Mouse (Mus musculus): Measurements from ENCODE around the gene Adamts13. TPM values are rescaled to one million over a fixed set of nuclear protein-coding genes. Genes with fewer than 3 reads are reported as not detected.

The Adamts13 gene
- total and polyA plus RNA-seq, 3 experiments = 19.7 to 130 TPM; not detected in 1

GRCm38 (mm10) chr2:27044166-27044565 is 71.0 kb downstream of the Adamts13 start:
- Histone ChIP-seq H3K79me2 (ENCODE audit: control insufficient read depth, insufficient read depth, low read length, poor library complexity) (no peaks in the 10 kb centered on the region), H3K9me3 (replicated peaks; ENCODE audit: insufficient read depth, low read length) (no peaks in the 10 kb centered on the region), H3K9ac (ENCODE audit: control insufficient read depth, low read depth, low read length, poor library complexity, severe bottlenecking) (no peak overlapping the region), H3K4me1 (ENCODE audit: control insufficient read depth in 1 of 2, insufficient read depth in 2 of 2, low read length in 2 of 2) (no peaks in the 10 kb centered on the region), H3K27ac (ENCODE audit: control insufficient read depth, low read depth, low read length) (no peak overlapping the region), H3K27me3 (ENCODE audit: control insufficient read depth in 1 of 2, insufficient read depth in 2 of 2, low read length in 2 of 2) (peaks cover 8 to 19% of the 10 kb centered on the region in 2 experiments), H3K4me3 (ENCODE audit: control insufficient read depth in 1 of 2, insufficient read depth in 1 of 2, low read depth in 2 of 2, low read length in 2 of 2) (no peak overlapping the region), H3K36me3 (ENCODE audit: control insufficient read depth in 1 of 2, insufficient read depth in 2 of 2, low read length in 2 of 2) (no peaks in the 10 kb centered on the region)
- no peak for DNase-seq (ENCODE audit: low read depth, low spot score)
- TF ChIP-seq ZNF384 (IDR thresholded peaks at IDR 0.05; ENCODE audit: low read depth, low read length) = no peak
- no peak for TF ChIP-seq RAD21 (IDR thresholded peaks at IDR 0.05; ENCODE audit: low read depth, low read length)
- no peak for TF ChIP-seq ETS1 (IDR thresholded peaks at IDR 0.05; ENCODE audit: low read depth, low read length)
- TF ChIP-seq ZKSCAN1 (IDR thresholded peaks at IDR 0.05; ENCODE audit: low read depth, low read length) = no peak
- TF ChIP-seq JUND (IDR thresholded peaks at IDR 0.05; ENCODE audit: low read depth, low read length) = no peak
- no peak for TF ChIP-seq EP300 (IDR thresholded peaks at IDR 0.05; ENCODE audit: low read depth in 1 of 2, low read length in 2 of 2)
- TF ChIP-seq MXI1 (IDR thresholded peaks at IDR 0.05; ENCODE audit: low read depth, low read length) = no peak
- TF ChIP-seq SMC3 (IDR thresholded peaks at IDR 0.05; ENCODE audit: low read depth, low read length) = no peak
- TF ChIP-seq USF2 (IDR thresholded peaks at IDR 0.05; ENCODE audit: borderline replicate concordance in 1 of 2, insufficient read depth in 1 of 2, low read depth in 1 of 2, low read length in 2 of 2) = no peak
- no peak for TF ChIP-seq TAL1 (IDR thresholded peaks at IDR 0.05; ENCODE audit: low read length)
- TF ChIP-seq CHD2 (IDR thresholded peaks at IDR 0.05; ENCODE audit: low read length) = no peak

- H3K36me3 ChIP-seq (ENCODE audit: control insufficient read depth in 1 of 2, insufficient read depth in 2 of 2, low read length in 2 of 2) = no peaks in the 10 kb centered on the region
- no peaks in the 10 kb centered on the region for H3K79me2 ChIP-seq (ENCODE audit: control insufficient read depth, insufficient read depth, low read length, poor library complexity)
- no peak for DNase-seq (ENCODE audit: low read depth, low spot score)
- no peaks in the 10 kb centered on the region for H3K9me3 ChIP-seq (replicated peaks; ENCODE audit: insufficient read depth, low read length)
- H3K4me1 ChIP-seq (ENCODE audit: control insufficient read depth in 1 of 2, insufficient read depth in 2 of 2, low read length in 2 of 2) = no peaks in the 10 kb centered on the region
- H3K9ac ChIP-seq (ENCODE audit: control insufficient read depth, low read depth, low read length, poor library complexity, severe bottlenecking) = no peak overlapping the region
- peaks cover 9 to 21% of the 10 kb centered on the region in 2 experiments for H3K27me3 ChIP-seq (ENCODE audit: control insufficient read depth in 1 of 2, insufficient read depth in 2 of 2, low read length in 2 of 2)
- TF ChIP-seq TAL1 (IDR thresholded peaks at IDR 0.05; ENCODE audit: low read length) = no peak
- no peak for TF ChIP-seq NELFE (IDR thresholded peaks at IDR 0.05; ENCODE audit: low read depth, low read length)
- no peak for TF ChIP-seq BHLHE40 (IDR thresholded peaks at IDR 0.05; ENCODE audit: borderline replicate concordance, low read depth, low read length)
- no peak for TF ChIP-seq ZC3H11A (IDR thresholded peaks at IDR 0.05; ENCODE audit: low read depth, low read length)
- no peak for TF ChIP-seq HCFC1 (IDR thresholded peaks at IDR 0.05; ENCODE audit: low read depth, low read length)
- no peak for TF ChIP-seq ZMIZ1 (IDR thresholded peaks at IDR 0.05; ENCODE audit: low read depth, low read length)
- no peak for TF ChIP-seq CTCF (IDR thresholded peaks at IDR 0.05 in 2 of 3, conservative IDR thresholded peaks at IDR 0.05 in 1 of 3; ENCODE audit: control insufficient read depth in 1 of 3, insufficient read depth in 1 of 3, low read depth in 2 of 3, low read length in 3 of 3, poor library complexity in 1 of 3, severe bottlenecking in 1 of 3)
- no peak for TF ChIP-seq POLR2AphosphoS5 (IDR thresholded peaks at IDR 0.05; ENCODE audit: borderline replicate concordance, low read depth, low read length)
- TF ChIP-seq MAX (IDR thresholded peaks at IDR 0.05; ENCODE audit: low read length) = no peak
- no peak for TF ChIP-seq MYB (IDR thresholded peaks at IDR 0.05; ENCODE audit: low read depth, low read length)
- no peak for TF ChIP-seq TCF12 (IDR thresholded peaks at IDR 0.05; ENCODE audit: low read depth, low read length)
- no peak for TF ChIP-seq POLR2A (IDR thresholded peaks at IDR 0.05; ENCODE audit: control insufficient read depth in 1 of 2, insufficient read depth in 1 of 2, low read depth in 1 of 2, low read length in 2 of 2, poor library complexity in 1 of 2)
- TF ChIP-seq MAFK (IDR thresholded peaks at IDR 0.05; ENCODE audit: borderline replicate concordance, low read depth, low read length) = no peak
- no peak for TF ChIP-seq USF1 (IDR thresholded peaks at IDR 0.05; ENCODE audit: low read depth, low read length)
- no peak overlapping the region for H3K27ac ChIP-seq (ENCODE audit: control insufficient read depth, low read depth, low read length)
- no peak overlapping the region for H3K4me3 ChIP-seq (ENCODE audit: control insufficient read depth in 1 of 2, insufficient read depth in 1 of 2, low read depth in 2 of 2, low read length in 2 of 2)
These were observed 71.4 kb downstream of the Adamts13 start for GRCm38 (mm10) chr2:27044641-27045040.
